Mouse (Mus musculus) neural tube, embryonic 14.5 days (tissue): Measurements from ENCODE around the gene Sult1a1. TPM values are rescaled to one million over a fixed set of nuclear protein-coding genes. Genes with fewer than 3 reads are reported as not detected.
A peak's percentile ranks its signal among the peaks of the same experiment; 100 is the strongest.

ENCODE experiments used
- ATAC-seq: fragments of 200-750 bp; cut with Nextera tagmentation; 2 replicates; pipeline ENCODE4 v1.8.0; 2017; ENCODE audit warnings: low read depth, mild to moderate bottlenecking, moderate TSS enrichment, moderate library complexity
- H3K27ac ChIP-seq: fragments of 300-500 bp; sonication (generic); 2 replicates; pipeline ENCODE4 v1.5.1; 2014; ENCODE audit warnings: low read depth, mild to moderate bottlenecking, control low read depth, low read length, moderate library complexity, mixed read lengths
- H3K27me3 ChIP-seq: fragments of 300-500 bp; sonication (generic); 2 replicates; pipeline ENCODE4 v1.6.1; 2014; ENCODE audit warnings: low read length; ENCODE audit not compliant: control insufficient read depth, insufficient read depth
- H3K36me3 ChIP-seq: fragments of 300-500 bp; sonication (generic); 2 replicates; pipeline ENCODE4 v1.6.1; 2014; ENCODE audit warnings: low read length, mixed read lengths; ENCODE audit not compliant: control insufficient read depth, insufficient read depth
- H3K4me1 ChIP-seq: fragments of 300-500 bp; sonication (generic); 2 replicates; pipeline ENCODE4 v1.6.1; 2014; ENCODE audit warnings: low read length; ENCODE audit not compliant: control insufficient read depth, insufficient read depth
- H3K4me2 ChIP-seq: fragments of 300-500 bp; sonication (generic); 2 replicates; pipeline ENCODE4 v1.6.1; 2014; ENCODE audit warnings: mild to moderate bottlenecking, low read depth, low read length, control low read depth
- H3K4me3 ChIP-seq: fragments of 300-500 bp; sonication (generic); 2 replicates; pipeline ENCODE4 v1.5.1; 2014; ENCODE audit warnings: low read depth, low read length, control low read depth, mixed read lengths
- H3K9ac ChIP-seq: fragments of 300-500 bp; sonication (generic); replicated peaks from 2 replicates; pipeline ENCODE4 v1.6.1; 2014; ENCODE audit warnings: low read depth, mild to moderate bottlenecking, control low read depth, low read length, mixed read lengths
- H3K9me3 ChIP-seq: fragments of 300-500 bp; sonication (generic); 2 replicates; pipeline ENCODE4 v1.6.1; 2016; ENCODE audit warnings: low read length; ENCODE audit not compliant: control insufficient read depth
- WGBS: fragments of 180-500 bp; shearing (Covaris S2); extraction: QIAGEN DNeasy Blood & Tissue Kit; methylation state at CpG from one replicate; pipeline ENCODE4 v1.1.7; 2014; 5-methylcytosine and 5-hydroxymethylcytosine counted together
- polyA plus RNA-seq: library from polyadenylated mRNA; unstranded; fragments of >200 nt; fragmentation: Nextera tagmentation; extraction: Ambion mirVana; gene quantifications from 2 replicates; pipeline ENCODE4 v1.2.1, GENCODE M21; 2014

The Sult1a1 gene
- polyA plus RNA-seq, 1 experiment from 2014 or later: 0.59 TPM

DNA sequence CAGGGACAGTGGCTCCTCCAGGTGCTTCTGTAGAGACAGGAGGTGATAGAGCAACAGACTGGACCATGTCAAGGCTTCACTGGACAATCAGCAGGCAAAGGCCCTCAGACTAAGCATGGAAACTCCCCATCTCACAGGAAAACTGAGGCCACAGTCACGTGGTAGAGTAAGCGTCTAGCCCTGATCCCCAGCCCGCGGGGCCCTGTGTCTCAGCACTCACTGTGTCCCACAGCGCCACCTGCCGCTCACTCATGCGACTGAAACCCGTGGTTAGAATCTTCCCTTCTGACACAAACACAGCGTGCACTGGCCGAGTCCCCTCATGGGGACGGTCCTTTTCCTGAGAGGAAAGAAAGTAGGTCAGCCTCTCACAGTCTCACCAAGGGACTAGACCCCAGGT lies 24.8 kb upstream of the Sult1a1 start:
- H3K9ac ChIP-seq: 0 out of 2 replicates have a peak overlapping the region, but pooled peaks have one; percentile 25
- no peaks in the 10 kb centered on the region for H3K27me3 ChIP-seq
- H3K36me3 ChIP-seq: peaks cover 7% of the 10 kb centered on the region
- peaks cover 26% of the 10 kb centered on the region for H3K4me1 ChIP-seq
- H3K27ac ChIP-seq: no peak overlapping the region
- WGBS: 2% methylated on average over 11 of the region's 11 CpGs
- no peak overlapping the region for H3K4me3 ChIP-seq
- no peaks in the 10 kb centered on the region for H3K9me3 ChIP-seq
- peak; percentile 39; the same call in 1 of the 2 replicates for ATAC-seq
- peak overlapping the region; percentile 23; the same call in 1 of the 2 replicates for H3K4me2 ChIP-seq

DNA sequence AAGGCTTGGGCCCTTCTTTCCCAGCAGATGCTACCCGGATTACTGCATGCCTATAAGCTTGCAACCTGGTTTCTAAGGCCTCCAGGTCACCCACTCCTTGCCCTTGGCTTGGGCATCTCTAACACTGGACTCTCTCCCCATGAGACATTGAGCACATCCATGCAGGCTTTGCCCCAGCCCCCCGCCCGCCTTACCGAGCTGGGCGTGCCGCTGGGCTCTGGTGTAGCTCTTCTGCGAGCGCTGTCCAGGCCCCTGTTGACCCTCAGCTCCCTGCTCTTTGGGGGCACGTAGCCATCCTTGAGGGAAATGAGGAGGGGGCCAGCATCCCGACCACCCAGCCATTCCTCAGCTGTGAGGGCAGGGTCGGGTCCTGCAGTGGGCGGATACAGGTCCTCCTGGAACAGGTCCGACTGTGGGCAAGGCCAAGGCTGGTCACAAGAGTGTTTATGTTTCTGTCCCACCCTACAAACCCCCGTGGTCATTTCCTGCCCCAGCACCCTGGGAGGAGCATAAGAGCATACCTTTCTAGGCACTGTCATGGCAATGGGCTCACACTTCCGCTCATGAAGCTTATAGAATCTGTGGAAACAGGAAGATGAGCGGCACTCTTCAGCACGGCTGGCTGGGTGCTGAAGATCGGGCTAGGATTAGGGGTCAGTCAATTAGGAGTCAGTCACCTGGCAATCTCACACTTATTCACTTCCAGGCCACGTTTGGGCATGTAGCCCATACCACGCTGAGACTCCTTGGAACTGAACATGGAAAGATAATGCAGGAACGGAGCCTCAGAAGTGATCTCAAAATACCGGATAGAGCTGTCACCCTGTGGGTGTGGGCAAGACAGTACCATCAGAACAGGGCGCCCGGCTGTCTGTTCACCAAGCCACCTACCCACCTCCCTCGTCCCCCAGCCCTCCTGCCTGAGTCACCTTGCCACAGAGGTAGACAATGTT lies 24.1 kb upstream of the Sult1a1 start:
- no peak overlapping the region for H3K27ac ChIP-seq
- WGBS: 85% methylated on average over 25 of the region's 25 CpGs
- peaks cover 26% of the 10 kb centered on the region for H3K4me1 ChIP-seq
- no peaks in the 10 kb centered on the region for H3K27me3 ChIP-seq
- no peak for ATAC-seq
- no peak overlapping the region; the same call in 1 of the 2 replicates for H3K4me2 ChIP-seq
- H3K36me3 ChIP-seq: peaks cover 7% of the 10 kb centered on the region
- H3K4me3 ChIP-seq: no peak overlapping the region
- no peak overlapping the region for H3K9ac ChIP-seq
- no peaks in the 10 kb centered on the region for H3K9me3 ChIP-seq

- peaks cover 21% of the 10 kb centered on the region for H3K4me1 ChIP-seq
- peaks cover 7% of the 10 kb centered on the region for H3K36me3 ChIP-seq
- H3K4me3 ChIP-seq: no peak overlapping the region
- WGBS: 95% methylated on average over 8 of the region's 8 CpGs
- H3K27ac ChIP-seq: no peak overlapping the region
- no peak overlapping the region for H3K4me2 ChIP-seq
- no peaks in the 10 kb centered on the region for H3K9me3 ChIP-seq
- H3K27me3 ChIP-seq: no peaks in the 10 kb centered on the region
- ATAC-seq: no peak
- H3K9ac ChIP-seq: no peak overlapping the region
Observed at GRCm38 (mm10) chr7:126697838-126698237, 21.6 kb upstream of the Sult1a1 start.

GRCm38 (mm10) chr7:126696886-126697285 lies 20.7 kb upstream of the Sult1a1 start:
- Histone ChIP-seq H3K4me1 (peaks cover 18% of the 10 kb centered on the region), H3K4me2 (peak overlapping the region; percentile 93), H3K27me3 (no peaks in the 10 kb centered on the region), H3K9ac (peak overlapping the region; percentile 65; the same call in 1 of the 2 replicates), H3K36me3 (peaks cover 7% of the 10 kb centered on the region), H3K9me3 (no peaks in the 10 kb centered on the region), H3K27ac (no peak overlapping the region), H3K4me3 (peak overlapping the region; percentile 71)
- 72% methylated on average over 3 of the region's 3 CpGs for WGBS
- ATAC-seq: no peak

- H3K4me1 ChIP-seq: peaks cover 15% of the 10 kb centered on the region
Observed at GRCm38 (mm10) chr7:126696303-126696702, 20.1 kb upstream of the Sult1a1 start.

GRCm38 (mm10) chr7:126695631-126696207 lies 19.5 kb upstream of the Sult1a1 start, which contains the start of gene Slx1b:
Gene Slx1b (minus strand): TSS chr7:126695784.
- WGBS: under 1% methylated on average over 40 of the region's 40 CpGs
- H3K9me3 ChIP-seq: no peaks in the 10 kb centered on the region
- peak; percentile 98 for ATAC-seq
- no peaks in the 10 kb centered on the region for H3K27me3 ChIP-seq
- peak within 1 kb of the TSS; percentile 93 for H3K4me2 ChIP-seq
- peaks cover 14% of the 10 kb centered on the region for H3K4me1 ChIP-seq
- H3K9ac ChIP-seq: peak within 1 kb of the TSS; percentile 71
- peak within 1 kb of the TSS; percentile 71 for H3K4me3 ChIP-seq
- peaks cover 4% of the 10 kb centered on the region for H3K36me3 ChIP-seq
- H3K27ac ChIP-seq: peak within 1 kb of the TSS; percentile 84

More at GRCm38 (mm10) chr7:126696303-126696702, 20.1 kb upstream of the Sult1a1 start:
- Histone ChIP-seq H3K9ac (peak overlapping the region; percentile 65), H3K27ac (no peak overlapping the region), H3K36me3 (peaks cover 7% of the 10 kb centered on the region), H3K4me3 (peak overlapping the region; percentile 71), H3K4me2 (peak overlapping the region; percentile 93), H3K9me3 (no peaks in the 10 kb centered on the region), H3K27me3 (no peaks in the 10 kb centered on the region)
- ATAC-seq: no peak
- 2% methylated on average over 17 of the region's 17 CpGs for WGBS

DNA sequence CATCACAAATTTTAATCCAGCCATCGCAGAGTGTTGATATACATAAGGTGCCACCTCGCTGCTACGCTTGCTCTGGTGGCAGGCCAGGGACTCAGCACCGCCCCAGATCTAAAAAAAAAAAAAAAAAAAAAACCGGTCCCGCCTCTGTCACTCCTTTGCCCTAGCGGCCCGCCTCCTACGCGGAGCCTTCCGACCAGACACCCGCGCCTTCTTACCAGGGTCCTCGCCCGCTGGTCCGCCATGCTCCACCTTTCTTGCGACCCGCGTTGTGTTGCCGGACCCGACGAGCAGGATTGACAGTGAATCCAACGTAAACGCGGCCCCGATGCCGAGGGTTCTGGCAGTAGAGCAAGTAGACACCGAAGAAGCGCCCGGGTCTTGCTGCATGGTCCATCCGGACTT lies 19.0 kb upstream of the Sult1a1 start, which contains the start of gene Bola2:
Gene Bola2 (plus strand): TSS at position 192 of the 402 bp plus-strand sequence.
- Histone ChIP-seq H3K4me1 (peaks cover 14% of the 10 kb centered on the region), H3K27me3 (no peaks in the 10 kb centered on the region)

DNA sequence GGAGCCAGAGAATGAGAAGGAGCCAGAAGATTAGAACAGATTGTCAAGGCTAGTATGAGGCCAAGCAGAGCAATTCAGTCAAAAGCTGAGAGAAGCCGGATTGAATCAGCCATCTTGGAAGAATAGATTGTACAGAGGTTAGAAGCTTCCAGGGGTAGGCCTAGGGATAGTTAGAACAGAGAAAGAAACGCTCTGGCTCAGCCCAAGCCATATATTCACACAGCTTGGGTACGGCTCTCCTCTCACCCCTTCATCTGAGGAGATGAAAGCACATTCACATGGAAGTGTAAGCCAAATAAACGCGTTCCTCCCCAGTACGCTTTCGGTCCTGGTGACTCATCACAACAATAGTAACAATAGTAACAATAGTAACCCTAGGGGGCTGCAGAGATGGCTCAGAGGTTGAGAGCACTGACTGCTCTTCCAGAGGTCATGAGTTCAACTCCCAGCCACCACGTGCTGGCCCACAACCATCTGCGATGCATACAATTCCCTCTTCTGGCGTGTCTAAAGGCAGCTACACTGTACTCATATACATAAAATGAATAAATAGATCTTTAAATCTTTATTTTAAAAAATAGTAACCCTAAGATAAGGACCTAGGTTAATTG lies 18.3 kb upstream of the Sult1a1 start:
- Histone ChIP-seq H3K4me2 (peak overlapping the region; percentile 48), H3K4me3 (peak overlapping the region; percentile 71), H3K27ac (no peak overlapping the region), H3K27me3 (no peaks in the 10 kb centered on the region), H3K4me1 (peaks cover 14% of the 10 kb centered on the region), H3K36me3 (no peaks in the 10 kb centered on the region), H3K9me3 (no peaks in the 10 kb centered on the region), H3K9ac (peak overlapping the region; percentile 71; the same call in 1 of the 2 replicates)
- 14% methylated on average over 10 of the region's 10 CpGs for WGBS
- ATAC-seq: no peak

More for the DNA sequence above, 19.0 kb upstream of the Sult1a1 start, which contains the start of gene Bola2:
- WGBS: under 1% methylated on average over 31 of the region's 31 CpGs
- Histone ChIP-seq H3K4me2 (peak within 1 kb of the TSS; percentile 93), H3K9ac (peak within 1 kb of the TSS; percentile 71), H3K27ac (peak within 1 kb of the TSS; percentile 84), H3K36me3 (no peaks in the 10 kb centered on the region), H3K9me3 (no peaks in the 10 kb centered on the region), H3K4me3 (peak within 1 kb of the TSS; percentile 71)
- peak; percentile 28 for ATAC-seq
